Mouse (Mus musculus): ENCODE measurements around the gene Alg2. TPM values are rescaled to one million over a fixed set of nuclear protein-coding genes. Genes with fewer than 3 reads are reported as not detected.

Alg2 gene
- total RNA-seq, 1 experiment from 2014 or later = 5.8 TPM

- ATAC-seq (replicated peaks; ENCODE audit: insufficient number of reproducible peaks, low FRiP score, low TSS enrichment, poor library complexity, severe bottlenecking) = no peak
Measured at GRCm38 (mm10) chr4:47474730-47475643, 854 bp upstream of the Alg2 start.

- no peak for ATAC-seq (replicated peaks; ENCODE audit: insufficient number of reproducible peaks, low FRiP score, low TSS enrichment, poor library complexity, severe bottlenecking)
Measured at GRCm38 (mm10) chr4:47473586-47473967, 556 bp downstream of the Alg2 start.

- ATAC-seq (replicated peaks; ENCODE audit: insufficient number of reproducible peaks, low FRiP score, low TSS enrichment, poor library complexity, severe bottlenecking) = no peak
Measured at GRCm38 (mm10) chr4:47467196-47467595, 6.9 kb downstream of the Alg2 start.

- ATAC-seq (replicated peaks; ENCODE audit: insufficient number of reproducible peaks, low FRiP score, low TSS enrichment, poor library complexity, severe bottlenecking) = no peak
Measured at GRCm38 (mm10) chr4:47449586-47450522, 24.3 kb downstream of the Alg2 start.

GRCm38 (mm10) chr4:47449116-47449515, 25.0 kb downstream of the Alg2 start:
- no peak for ATAC-seq (replicated peaks; ENCODE audit: insufficient number of reproducible peaks, low FRiP score, low TSS enrichment, poor library complexity, severe bottlenecking)

- no peak for ATAC-seq (replicated peaks; ENCODE audit: insufficient number of reproducible peaks, low FRiP score, low TSS enrichment, poor library complexity, severe bottlenecking)
Measured at GRCm38 (mm10) chr4:47448526-47448925, 25.6 kb downstream of the Alg2 start.

- no peak for ATAC-seq (replicated peaks; ENCODE audit: insufficient number of reproducible peaks, low FRiP score, low TSS enrichment, poor library complexity, severe bottlenecking)
Measured at GRCm38 (mm10) chr4:47440951-47441350, 33.2 kb downstream of the Alg2 start.

- no peak for ATAC-seq (replicated peaks; ENCODE audit: insufficient number of reproducible peaks, low FRiP score, low TSS enrichment, poor library complexity, severe bottlenecking)
Measured at GRCm38 (mm10) chr4:47438956-47439355, 35.2 kb downstream of the Alg2 start.

- peak; percentile 82 for ATAC-seq (replicated peaks; ENCODE audit: insufficient number of reproducible peaks, low FRiP score, low TSS enrichment, poor library complexity, severe bottlenecking)
Measured at GRCm38 (mm10) chr4:47437365-47438340, 36.5 kb downstream of the Alg2 start.

GRCm38 (mm10) chr4:47435566-47436360, 38.4 kb downstream of the Alg2 start:
- ATAC-seq (replicated peaks; ENCODE audit: insufficient number of reproducible peaks, low FRiP score, low TSS enrichment, poor library complexity, severe bottlenecking) = no peak

GRCm38 (mm10) chr4:47435131-47435530, 39.0 kb downstream of the Alg2 start:
- no peak for ATAC-seq (replicated peaks; ENCODE audit: insufficient number of reproducible peaks, low FRiP score, low TSS enrichment, poor library complexity, severe bottlenecking)

- ATAC-seq (replicated peaks; ENCODE audit: insufficient number of reproducible peaks, low FRiP score, low TSS enrichment, poor library complexity, severe bottlenecking) = no peak
Measured at GRCm38 (mm10) chr4:47432766-47433165, 41.4 kb downstream of the Alg2 start.

GRCm38 (mm10) chr4:47431081-47431480, 43.1 kb downstream of the Alg2 start:
- no peak for ATAC-seq (replicated peaks; ENCODE audit: insufficient number of reproducible peaks, low FRiP score, low TSS enrichment, poor library complexity, severe bottlenecking)

- ATAC-seq (replicated peaks; ENCODE audit: insufficient number of reproducible peaks, low FRiP score, low TSS enrichment, poor library complexity, severe bottlenecking) = no peak
Measured at GRCm38 (mm10) chr4:47430557-47430956, 43.6 kb downstream of the Alg2 start.

GRCm38 (mm10) chr4:47427606-47428005, 46.5 kb downstream of the Alg2 start:
- ATAC-seq (replicated peaks; ENCODE audit: insufficient number of reproducible peaks, low FRiP score, low TSS enrichment, poor library complexity, severe bottlenecking) = no peak

- ATAC-seq (replicated peaks; ENCODE audit: insufficient number of reproducible peaks, low FRiP score, low TSS enrichment, poor library complexity, severe bottlenecking) = no peak
Measured at GRCm38 (mm10) chr4:47425247-47425830, 48.8 kb downstream of the Alg2 start.

- no peak for ATAC-seq (replicated peaks; ENCODE audit: insufficient number of reproducible peaks, low FRiP score, low TSS enrichment, poor library complexity, severe bottlenecking)
Measured at GRCm38 (mm10) chr4:47424376-47424775, 49.8 kb downstream of the Alg2 start.

Data from monocyte, adult 5-6 weeks (primary cell).